Mouse (Mus musculus): ENCODE results near the gene Gm28308.

DNA sequence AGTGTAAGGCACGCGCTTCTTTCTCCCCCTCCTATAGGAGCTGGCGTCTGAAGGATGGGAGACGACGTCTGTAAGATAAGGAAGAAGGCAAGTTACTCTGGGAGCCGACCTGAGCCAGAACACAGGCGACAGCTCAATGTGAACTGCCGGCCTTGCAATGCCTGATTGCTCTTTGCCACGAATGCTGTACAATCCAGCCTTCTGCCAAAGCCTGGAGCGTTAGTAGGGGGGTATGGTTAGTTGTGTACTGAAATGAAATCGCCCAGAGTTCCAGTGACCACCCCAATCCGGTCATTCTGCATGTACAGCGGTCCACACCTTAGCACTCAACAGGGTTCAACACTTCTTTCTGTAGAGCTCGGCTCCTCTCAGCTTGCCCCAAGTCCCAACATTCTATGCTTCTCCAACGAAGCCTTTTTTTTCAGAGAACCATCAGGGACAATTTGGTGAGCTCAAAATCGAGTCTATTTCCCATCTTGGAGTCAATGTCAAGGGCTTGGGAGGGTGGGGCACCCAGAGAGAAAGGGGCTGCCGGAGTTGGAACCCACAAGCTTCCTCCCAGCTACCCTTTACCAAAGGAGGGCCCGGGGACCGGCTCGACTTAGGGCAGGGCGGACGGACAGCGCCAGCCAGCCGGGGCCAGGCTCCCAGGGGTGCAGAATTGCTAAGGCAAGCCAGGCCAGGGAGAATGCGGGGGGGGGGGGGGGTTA is 46.1 kb upstream of the Gm28308 start:
- TF ChIP-seq CTCF (conservative IDR thresholded peaks at IDR 0.05; ENCODE audit: insufficient read depth, insufficient read length, low read depth, low read length) (no peak), POLR2A (IDR thresholded peaks at IDR 0.05; ENCODE audit: low read depth, low read length) (no peak)

All from kidney, adult 2 months (tissue).